Mouse (Mus musculus) gastrocnemius, postnatal 10 days (tissue): ENCODE results near the gene Nol10. TPM values are rescaled to one million over a fixed set of nuclear protein-coding genes. Genes with fewer than 3 reads are reported as not detected.
"Not testable (repeated sequence)": the region's sequence is repeated elsewhere in the genome, so short reads cannot be mapped to it uniquely, and the experiment has no call there.

Experiments
- DNase-seq: peaks from one replicate; pipeline ENCODE4 v3.0.0; 2021; ENCODE audit warnings: mixed read lengths
- total RNA-seq, 2 experiments: library from RNA; stranded (reverse); gene quantifications; 2 replicates each; pipeline ENCODE4 v1.2.3; 2021

Gene Nol10
- total RNA-seq, 2 experiments from 2014 or later, result 7.6 to 9.6 TPM

DNA sequence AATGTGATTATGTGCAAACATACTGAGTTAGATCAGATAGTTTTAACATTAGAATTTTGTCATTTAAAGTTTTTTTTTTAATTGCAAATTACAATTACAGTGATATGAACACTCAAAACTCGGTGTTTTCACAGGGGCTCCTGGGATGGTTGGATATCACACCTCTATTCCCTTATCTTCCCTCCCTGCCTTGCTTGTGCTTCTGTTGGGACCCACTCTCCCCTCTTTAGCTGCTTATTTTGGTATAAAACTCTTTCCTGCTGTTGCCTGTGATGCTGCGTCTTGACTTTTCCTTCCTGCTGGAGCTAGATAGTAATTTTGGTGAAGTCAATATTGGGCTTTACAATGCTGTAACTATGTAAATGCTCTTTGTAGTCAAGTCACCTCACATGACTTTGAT is 63.0 kb downstream of the Nol10 start:
- no peak for DNase-seq

DNA sequence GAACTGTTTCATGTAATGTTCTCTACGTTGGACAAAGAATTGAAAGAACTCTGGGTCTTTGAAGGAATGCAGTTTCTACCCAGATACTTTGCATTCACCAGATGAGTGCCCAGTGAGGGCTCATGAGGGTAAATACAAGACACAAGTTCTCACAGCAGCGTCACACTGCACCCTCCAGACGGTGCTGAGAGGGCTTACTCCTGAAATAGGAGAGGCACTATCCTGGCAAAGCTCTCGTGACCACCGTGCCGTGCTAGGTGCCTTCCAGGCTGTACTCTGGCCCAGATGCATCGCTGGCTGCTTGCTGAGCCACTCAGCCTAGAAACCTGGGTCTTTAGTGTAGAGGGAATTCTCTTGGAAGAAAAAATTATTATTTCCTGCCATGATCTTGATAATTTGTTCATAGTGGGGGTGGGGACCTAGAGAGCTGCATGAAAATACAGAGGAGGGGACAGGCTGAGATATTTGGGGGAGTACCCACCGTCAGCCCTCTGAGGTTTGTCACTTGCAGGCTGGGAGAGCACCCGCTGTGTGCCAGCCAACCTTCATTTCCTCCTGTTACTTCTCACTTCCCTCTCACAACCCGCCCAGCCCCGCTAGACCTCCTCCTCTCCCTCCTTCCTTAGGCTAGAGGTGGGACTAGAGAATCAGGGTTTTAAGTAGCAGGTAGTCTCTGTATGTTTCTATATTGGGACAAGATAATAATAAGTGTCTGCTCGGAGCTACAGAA is 63.7 kb downstream of the Nol10 start:
- DNase-seq, result no peak

- no peak for DNase-seq
Measured at GRCm38 (mm10) chr12:17414734-17415133, 66.5 kb downstream of the Nol10 start.

DNA sequence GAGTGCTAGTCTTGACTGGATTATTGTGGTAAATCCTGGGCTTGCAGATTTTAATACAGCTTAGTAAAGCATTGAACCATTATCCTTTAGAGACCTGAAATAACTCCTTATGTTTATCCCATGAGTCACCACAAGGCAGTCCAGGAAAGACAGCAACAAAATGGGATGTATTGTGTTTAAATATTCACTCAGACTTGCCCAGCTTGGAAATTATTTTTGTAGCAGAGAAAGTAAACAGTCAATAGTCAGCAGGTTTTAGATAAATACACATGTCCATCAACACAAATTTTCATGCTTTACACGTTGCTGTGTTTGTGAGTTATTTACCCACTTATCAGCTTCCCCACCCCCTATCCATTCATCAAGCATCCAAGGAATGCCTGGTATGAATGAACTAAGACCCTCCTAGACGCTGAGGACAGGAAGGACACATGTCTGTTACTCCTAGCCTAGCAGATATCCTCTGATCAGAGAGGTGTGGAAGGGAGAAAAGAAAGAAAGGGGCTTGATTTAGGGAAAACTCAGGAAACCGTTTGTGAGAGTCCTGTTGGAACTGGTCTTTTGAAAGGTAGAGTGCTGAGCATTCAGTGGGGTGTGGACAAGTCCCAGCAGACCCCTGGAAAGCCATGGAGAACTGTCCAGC is 72.0 kb downstream of the Nol10 start:
- no peak for DNase-seq

DNA sequence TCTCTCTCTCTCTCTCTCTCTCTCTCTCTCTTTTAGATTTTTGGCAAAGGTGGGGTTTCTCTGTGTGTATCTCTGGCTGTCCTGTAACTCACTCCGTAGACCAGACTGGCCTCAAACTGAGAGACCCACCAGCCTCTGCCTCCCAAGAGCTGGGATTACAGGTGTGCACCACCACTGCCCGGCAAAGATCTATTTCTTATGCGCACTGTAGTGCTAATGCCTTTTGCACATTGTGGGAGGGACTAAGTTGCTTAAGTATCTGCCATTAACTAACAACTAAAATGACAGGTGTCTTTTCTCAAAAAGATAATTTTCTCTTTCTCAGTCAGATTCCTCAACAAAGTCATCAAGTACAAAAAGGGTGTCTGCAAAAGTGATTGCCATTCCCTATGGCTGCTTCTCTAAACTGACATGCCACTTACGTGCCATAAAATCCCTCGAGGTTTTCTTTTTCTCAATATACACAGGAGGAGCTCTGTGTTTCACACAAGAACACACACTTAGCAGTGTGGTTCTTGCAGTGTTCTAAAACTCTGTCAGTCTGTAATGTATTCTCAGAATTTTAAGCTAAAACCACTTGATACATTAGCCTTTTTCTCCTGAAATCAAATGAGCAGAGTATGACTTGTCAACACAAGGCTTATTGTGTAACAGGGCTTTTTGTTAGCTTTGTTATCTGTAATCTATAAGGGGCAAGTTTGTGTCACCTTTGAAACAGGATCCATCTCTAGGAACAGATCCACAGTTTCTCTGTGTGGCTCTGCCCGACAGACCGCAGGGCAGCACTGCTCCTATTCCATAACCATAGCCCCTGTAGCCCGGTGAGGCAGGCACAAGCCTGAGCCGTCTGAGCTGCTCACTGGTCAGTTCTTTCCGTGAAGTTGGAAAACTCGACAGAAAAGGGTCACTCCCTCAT is 77.3 kb downstream of the Nol10 start:
- DNase-seq, result no peak

DNA sequence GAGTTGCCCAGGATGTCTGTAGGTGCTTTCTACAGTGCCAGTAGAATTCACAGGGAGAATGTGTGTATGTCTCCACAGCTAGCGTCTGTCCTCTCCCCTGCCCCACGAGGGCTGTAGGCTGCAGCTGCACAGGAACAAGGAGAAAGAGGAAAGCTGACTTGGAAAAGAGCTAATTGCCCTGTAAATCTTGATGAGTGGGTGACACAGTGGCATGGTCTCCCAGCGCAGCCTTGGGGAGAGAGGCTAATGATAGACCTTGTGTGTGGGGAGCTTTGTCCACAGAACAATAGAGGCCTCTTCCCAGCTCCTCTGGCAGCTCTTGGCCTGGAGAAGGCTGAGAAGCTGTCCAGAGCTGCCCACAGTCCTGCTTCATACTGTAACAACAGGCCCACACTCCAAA is 78.5 kb downstream of the Nol10 start:
- DNase-seq, result no peak

- no peak for DNase-seq
Measured at GRCm38 (mm10) chr12:17430578-17430977, 82.3 kb downstream of the Nol10 start.

- no peak for DNase-seq
Measured at GRCm38 (mm10) chr12:17431166-17431565, 82.9 kb downstream of the Nol10 start.

DNA sequence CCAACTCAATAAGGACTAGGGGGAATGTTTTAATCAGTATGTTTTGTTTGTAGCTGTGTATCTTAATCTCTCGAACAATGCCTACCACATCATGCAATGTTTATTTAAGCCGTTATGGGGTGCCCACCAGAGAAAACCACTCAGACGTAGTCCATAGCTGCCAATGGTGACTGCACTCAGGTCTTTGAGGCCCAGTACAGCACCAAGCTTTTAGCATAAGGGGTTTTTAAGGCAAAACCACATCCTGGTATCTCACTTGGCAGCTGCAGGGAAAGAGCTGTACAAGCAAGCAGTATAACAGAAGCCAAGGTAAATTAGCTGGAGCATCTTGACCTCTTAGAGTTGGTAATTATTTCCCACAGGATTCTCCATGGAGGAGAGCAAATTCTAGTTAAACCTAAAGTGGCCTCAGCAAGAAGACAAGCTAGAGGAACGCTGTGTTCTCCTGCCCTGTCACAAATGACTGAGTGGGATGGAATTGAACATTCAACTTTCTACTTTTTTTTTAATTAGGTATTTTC is 83.6 kb downstream of the Nol10 start:
- no peak for DNase-seq

- no peak for DNase-seq
Measured at GRCm38 (mm10) chr12:17433712-17434111, 85.5 kb downstream of the Nol10 start.

DNA sequence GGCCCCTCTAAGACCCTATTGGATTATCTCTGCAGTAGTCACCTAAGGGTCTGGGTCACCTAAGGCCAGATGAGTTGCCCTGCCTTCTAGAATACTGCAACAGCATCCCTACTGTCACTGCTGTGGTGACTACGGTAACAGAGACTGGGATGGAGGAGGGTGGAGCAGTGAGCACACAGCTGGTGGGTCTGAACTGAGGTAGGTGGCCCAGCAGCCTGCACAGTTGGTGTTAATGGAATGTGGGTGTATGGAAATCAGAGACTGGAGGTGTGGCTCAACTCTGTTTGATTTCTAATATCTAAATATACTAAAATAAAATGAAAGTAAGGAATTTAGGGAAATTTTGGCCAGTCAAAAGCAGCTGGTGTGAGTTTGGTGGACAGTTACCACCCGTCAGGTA is 88.2 kb downstream of the Nol10 start:
- no peak for DNase-seq

GRCm38 (mm10) chr12:17440251-17440651 is 92.0 kb downstream of the Nol10 start:
- DNase-seq, result peak; percentile 37

GRCm38 (mm10) chr12:17441495-17441894 is 93.2 kb downstream of the Nol10 start:
- DNase-seq, result no peak

DNA sequence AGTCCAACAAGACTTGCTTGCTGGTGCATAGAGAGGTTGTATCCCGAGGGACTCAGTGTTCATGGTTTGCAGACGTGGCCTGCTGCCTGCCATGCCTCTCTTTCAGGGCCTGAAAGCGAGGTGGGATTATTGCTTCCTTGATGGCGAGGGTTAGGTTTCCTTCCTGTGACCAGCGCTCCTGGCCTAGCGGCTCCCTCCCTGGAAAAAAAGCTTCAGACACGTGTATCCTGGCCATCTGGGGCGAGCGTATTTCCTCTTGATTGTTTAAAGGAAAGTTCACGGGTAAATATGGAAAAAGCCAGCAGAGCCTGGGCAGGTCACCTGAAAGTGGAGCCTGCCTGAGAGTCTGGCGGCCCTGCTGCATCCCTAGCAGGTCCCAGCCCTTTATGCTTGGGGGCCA is 96.1 kb downstream of the Nol10 start:
- no peak for DNase-seq

DNA sequence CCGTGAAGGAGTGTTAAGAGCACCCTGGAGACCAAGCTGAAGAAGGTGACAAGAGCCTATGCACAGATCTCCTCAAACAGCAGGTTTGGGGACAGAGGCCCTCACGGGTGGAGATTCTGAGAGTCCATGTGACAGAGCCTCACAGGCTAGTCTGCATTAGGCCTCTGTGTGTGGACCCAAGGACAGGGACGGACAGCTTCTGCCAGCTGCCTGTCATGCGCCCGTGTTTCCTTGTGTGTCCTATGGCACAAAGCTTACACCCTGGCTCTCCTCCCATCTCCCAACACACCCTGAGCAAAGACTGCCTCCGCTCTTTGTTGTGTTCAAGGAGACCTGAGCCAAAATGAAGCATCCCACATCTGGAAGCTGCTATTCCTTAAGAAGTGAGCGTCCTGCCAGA is 97.0 kb downstream of the Nol10 start:
- DNase-seq, result no peak

GRCm38 (mm10) chr12:17448781-17449180 is 100.5 kb downstream of the Nol10 start:
- no peak for DNase-seq

DNA sequence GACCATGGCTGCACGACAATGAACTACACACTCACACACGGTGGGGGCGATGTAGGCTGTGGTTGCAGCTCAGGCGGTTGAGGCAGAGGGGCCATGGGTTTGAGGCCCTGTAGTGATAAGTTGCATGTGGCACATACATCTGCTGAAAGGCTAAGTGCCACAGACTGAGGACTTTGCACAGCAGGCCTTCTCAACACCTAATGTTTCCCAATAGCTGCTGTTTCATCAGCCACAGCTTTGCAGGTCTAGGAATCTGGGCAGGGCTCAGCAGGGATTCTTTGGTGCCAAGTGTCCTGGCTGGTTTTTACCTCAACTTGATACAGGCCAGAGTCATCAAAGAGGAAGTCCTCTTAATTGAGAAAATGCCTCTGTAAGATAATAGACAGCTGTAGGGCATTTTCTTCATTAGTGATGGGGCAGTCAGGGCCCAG is 101.4 kb downstream of the Nol10 start:
- DNase-seq, result no peak

DNA sequence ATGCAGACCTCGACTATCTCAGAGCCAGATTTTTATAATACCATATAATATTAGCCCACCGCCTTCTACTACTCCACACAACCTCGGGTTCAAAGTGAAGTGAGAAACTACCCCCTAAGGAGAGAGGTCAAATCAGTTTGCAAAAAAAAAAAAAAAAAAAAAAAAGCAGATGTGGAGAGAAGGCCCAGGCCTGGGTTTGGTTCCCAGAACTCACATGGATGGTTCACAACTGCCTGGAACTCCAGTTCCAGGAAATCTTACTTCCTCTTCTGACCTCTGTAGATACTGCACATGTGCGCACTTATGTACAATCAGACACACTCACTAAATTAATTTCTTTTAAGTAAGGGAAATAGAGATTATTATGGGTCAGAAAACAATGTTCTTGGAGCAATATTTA is 102.2 kb downstream of the Nol10 start:
- no peak for DNase-seq

DNA sequence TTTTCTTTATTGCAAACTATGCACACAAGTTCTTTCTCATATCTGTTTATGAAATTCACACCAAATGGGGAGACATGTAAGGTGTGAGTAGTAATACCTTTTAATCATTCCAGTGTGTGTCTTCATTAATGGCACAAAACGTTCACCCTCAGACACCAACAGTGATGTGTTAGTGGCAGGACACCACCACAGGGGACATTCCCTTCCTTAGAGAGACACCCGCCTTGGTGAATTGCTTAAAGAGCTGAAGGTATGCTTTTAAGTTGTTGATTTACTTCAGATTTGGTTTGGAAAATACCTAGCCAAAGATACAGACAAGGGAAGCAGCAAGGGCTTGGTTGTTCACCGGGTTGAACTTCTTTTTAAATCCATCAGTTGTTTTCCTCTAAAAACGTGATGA is 102.7 kb downstream of the Nol10 start:
- no peak for DNase-seq

- no peak for DNase-seq
Measured at GRCm38 (mm10) chr12:17452273-17452672, 104.0 kb downstream of the Nol10 start.

DNA sequence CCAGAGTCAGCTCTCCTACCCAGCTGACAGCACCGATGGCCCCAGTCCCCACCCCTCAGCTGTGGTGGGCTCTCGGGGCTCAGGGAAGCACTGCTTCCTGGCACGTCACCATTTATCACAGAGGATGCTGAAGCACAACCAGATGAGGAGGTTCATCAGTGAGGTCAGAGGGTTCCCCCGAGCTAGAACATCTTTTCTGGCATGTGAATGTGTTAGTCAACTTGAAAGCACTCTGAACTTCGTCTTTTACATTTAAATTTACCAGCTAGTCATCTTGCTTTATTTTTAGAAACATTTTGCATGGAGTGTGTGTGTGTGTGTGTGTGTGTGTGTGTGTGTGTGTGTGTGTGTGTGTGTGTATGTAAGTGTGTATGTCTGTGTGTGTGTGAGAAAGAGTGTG is 105.7 kb downstream of the Nol10 start:
- no peak for DNase-seq

DNA sequence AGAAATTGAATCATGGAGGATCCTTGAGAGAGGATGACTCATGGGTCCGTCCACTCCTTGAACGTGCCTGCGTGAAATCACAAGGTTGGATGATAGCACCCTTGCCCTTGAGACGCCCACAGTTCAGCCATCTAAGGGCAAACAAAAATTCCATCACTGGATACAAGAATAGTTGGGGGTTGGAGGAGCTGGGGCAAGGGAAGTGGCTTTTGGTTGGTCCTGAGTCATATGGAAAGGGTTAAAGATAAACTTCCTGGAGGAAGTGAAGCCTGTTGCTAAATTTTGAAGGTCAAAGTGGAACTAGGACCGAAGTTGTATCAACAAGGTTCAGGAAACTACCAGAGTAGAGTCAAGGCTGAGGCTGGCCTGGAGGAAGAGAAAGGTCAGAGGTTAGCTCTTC is 106.8 kb downstream of the Nol10 start:
- no peak for DNase-seq

DNA sequence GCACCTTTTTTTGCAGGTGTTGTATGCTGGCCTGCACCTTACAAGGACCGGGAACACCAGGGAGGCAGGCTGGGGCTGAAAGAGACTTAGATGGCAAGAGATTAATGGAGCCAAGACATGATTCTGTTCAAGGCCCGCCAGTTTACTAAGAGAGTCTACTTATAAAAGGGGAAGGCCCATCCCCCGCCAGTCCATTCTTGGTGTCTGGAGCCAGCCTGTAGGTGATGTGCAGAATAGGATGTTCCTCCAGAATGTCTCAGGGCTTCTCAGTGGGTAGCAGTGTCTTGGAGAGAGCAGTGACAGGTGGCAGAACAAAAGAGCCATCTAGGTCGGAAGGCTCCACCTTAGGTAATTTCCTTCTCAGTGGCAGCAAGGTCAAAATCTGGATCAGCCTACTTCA is 111.0 kb downstream of the Nol10 start:
- DNase-seq, result not testable (repeated sequence)
